Mouse (Mus musculus): ENCODE data around the gene Pla2g4e.
"Not testable (repeated sequence)": the region's sequence is repeated elsewhere in the genome, so short reads cannot be mapped to it uniquely, and the experiment has no call there.

Pla2g4e gene

GRCm38 (mm10) chr2:120244679-120245420 is at the start of gene Pla2g4e:
Gene Pla2g4e, minus strand, starts transcription at chr2:120245335.
- no peak for DNase-seq (ENCODE audit: low read depth, low spot score)

GRCm38 (mm10) chr2:120291471-120292078 is 46.4 kb upstream of the Pla2g4e start:
- DNase-seq (ENCODE audit: low read depth, low spot score) = no peak

GRCm38 (mm10) chr2:120288995-120289394 is 43.9 kb upstream of the Pla2g4e start, which contains the start of gene Pla2g4d:
Gene Pla2g4d, minus strand, starts transcription at chr2:120289197.
- DNase-seq (ENCODE audit: low read depth, low spot score) = no peak

- no peak for DNase-seq (ENCODE audit: low read depth, low spot score)
Measured at GRCm38 (mm10) chr2:120288401-120288800, 43.3 kb upstream of the Pla2g4e start.

GRCm38 (mm10) chr2:120285639-120286038 is 40.5 kb upstream of the Pla2g4e start:
- DNase-seq (ENCODE audit: low read depth, low spot score) = no peak

- no peak for DNase-seq (ENCODE audit: low read depth, low spot score)
Measured at GRCm38 (mm10) chr2:120284705-120285104, 39.6 kb upstream of the Pla2g4e start.

GRCm38 (mm10) chr2:120284094-120284493 is 39.0 kb upstream of the Pla2g4e start:
- no peak for DNase-seq (ENCODE audit: low read depth, low spot score)

GRCm38 (mm10) chr2:120283550-120283949 is 38.4 kb upstream of the Pla2g4e start:
- no peak for DNase-seq (ENCODE audit: low read depth, low spot score)

- no peak for DNase-seq (ENCODE audit: low read depth, low spot score)
Measured at GRCm38 (mm10) chr2:120281221-120281620, 36.1 kb upstream of the Pla2g4e start.

- peak; percentile 41 for DNase-seq (ENCODE audit: low read depth, low spot score)
Measured at GRCm38 (mm10) chr2:120279961-120280360, 34.8 kb upstream of the Pla2g4e start.

- no peak for DNase-seq (ENCODE audit: low read depth, low spot score)
Measured at GRCm38 (mm10) chr2:120276951-120277350, 31.8 kb upstream of the Pla2g4e start.

GRCm38 (mm10) chr2:120268635-120269034 is 23.5 kb upstream of the Pla2g4e start:
- no peak for DNase-seq (ENCODE audit: low read depth, low spot score)

- no peak for DNase-seq (ENCODE audit: low read depth, low spot score)
Measured at GRCm38 (mm10) chr2:120265523-120265922, 20.4 kb upstream of the Pla2g4e start.

- no peak for DNase-seq (ENCODE audit: low read depth, low spot score)
Measured at GRCm38 (mm10) chr2:120264858-120265257, 19.7 kb upstream of the Pla2g4e start.

- no peak for DNase-seq (ENCODE audit: low read depth, low spot score)
Measured at GRCm38 (mm10) chr2:120262876-120263275, 17.7 kb upstream of the Pla2g4e start.

- DNase-seq (ENCODE audit: low read depth, low spot score) = no peak
Measured at GRCm38 (mm10) chr2:120261346-120261745, 16.2 kb upstream of the Pla2g4e start.

GRCm38 (mm10) chr2:120256259-120256658 is 11.1 kb upstream of the Pla2g4e start:
- DNase-seq (ENCODE audit: low read depth, low spot score) = no peak

- DNase-seq (ENCODE audit: low read depth, low spot score) = no peak
Measured at GRCm38 (mm10) chr2:120252644-120253043, 7.5 kb upstream of the Pla2g4e start.

- no peak for DNase-seq (ENCODE audit: low read depth, low spot score)
Measured at GRCm38 (mm10) chr2:120245421-120246016, 384 bp upstream of the Pla2g4e start.

- DNase-seq (ENCODE audit: low read depth, low spot score) = no peak
Measured at GRCm38 (mm10) chr2:120243995-120244394, 1.1 kb downstream of the Pla2g4e start.

- DNase-seq (ENCODE audit: low read depth, low spot score) = no peak
Measured at GRCm38 (mm10) chr2:120242791-120243467, 2.2 kb downstream of the Pla2g4e start.

GRCm38 (mm10) chr2:120238733-120239132 is 6.4 kb downstream of the Pla2g4e start:
- not testable (repeated sequence) for DNase-seq (ENCODE audit: low read depth, low spot score)
